Mouse (Mus musculus) hindbrain, embryonic 15.5 days (tissue): ENCODE measurements at regions not wholly inside any gene's neighbourhood (a gene's known extent, or its start where the extent isn't known, plus 50 kb on each side); places are given as distances from the start of the nearest gene placed in this dataset.
A peak's percentile ranks its signal among the peaks of the same experiment; 100 is the strongest.

Experiments used
- ATAC-seq: fragments of 200-750 bp; cut with Nextera tagmentation; 2 replicates; pipeline ENCODE4 v1.8.0; 2017; ENCODE audit warnings: low read depth, moderate number of reproducible peaks, moderate TSS enrichment; ENCODE audit not compliant: low FRiP score
- H3K27ac ChIP-seq: fragments of 300-500 bp; sonication (generic); replicated peaks from 2 replicates; pipeline ENCODE4 v1.5.1; 2015; ENCODE audit warnings: mild to moderate bottlenecking, inconsistent platforms
- H3K27me3 ChIP-seq: fragments of 300-500 bp; sonication (generic); 2 replicates; pipeline ENCODE4 v1.6.1; 2015; ENCODE audit warnings: control low read depth, inconsistent platforms
- H3K36me3 ChIP-seq: fragments of 300-500 bp; sonication (generic); 2 replicates; pipeline ENCODE4 v1.6.1; 2015; ENCODE audit warnings: control low read depth, inconsistent platforms
- H3K4me1 ChIP-seq: fragments of 300-500 bp; sonication (generic); replicated peaks from 2 replicates; pipeline ENCODE4 v1.6.1; 2015; ENCODE audit warnings: control low read depth, inconsistent platforms
- H3K4me2 ChIP-seq: fragments of 300-500 bp; sonication (generic); 2 replicates; pipeline ENCODE4 v1.6.1; 2015; ENCODE audit warnings: moderate library complexity, mild to moderate bottlenecking, inconsistent platforms
- H3K4me3 ChIP-seq: fragments of 300-500 bp; sonication (generic); 2 replicates; pipeline ENCODE4 v1.5.1; 2015; ENCODE audit warnings: mild to moderate bottlenecking, inconsistent platforms
- H3K9ac ChIP-seq: fragments of 300-500 bp; sonication (generic); 2 replicates; pipeline ENCODE4 v1.6.1; 2015; ENCODE audit warnings: inconsistent platforms
- H3K9me3 ChIP-seq: fragments of 300-500 bp; sonication (generic); 2 replicates; pipeline ENCODE4 v1.6.1; 2016; ENCODE audit warnings: control low read depth, inconsistent platforms
- whole genome bisulfite sequencing: fragments of 180-500 bp; shearing (Covaris S2); methylation state at CpG from one replicate; pipeline ENCODE4 v1.1.7; 2015; 5-methylcytosine and 5-hydroxymethylcytosine counted together

DNA sequence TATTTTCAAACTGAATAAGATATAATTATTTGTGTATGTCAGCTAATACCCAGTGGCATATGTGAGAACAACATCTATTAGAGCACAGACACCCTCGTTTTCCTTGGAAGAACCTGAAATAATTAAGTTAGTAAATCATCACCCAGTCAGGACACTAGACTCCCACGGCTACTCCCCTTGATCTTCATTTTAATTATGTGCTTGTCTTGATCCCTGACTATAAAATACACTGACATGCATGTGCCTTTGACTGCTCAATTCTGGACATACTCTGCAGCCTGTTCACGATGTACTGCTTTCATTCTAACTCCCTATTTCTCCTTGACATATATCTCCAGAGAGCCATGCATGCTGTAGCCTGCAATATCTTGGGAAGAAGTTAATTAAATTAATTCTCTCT is 232.7 kb upstream of the Atxn7l3b start:
- Histone ChIP-seq H3K36me3 (no peaks in the 10 kb centered on the region), H3K4me2 (no peak overlapping the region), H3K27me3 (no peaks in the 10 kb centered on the region), H3K27ac (no peak overlapping the region), H3K9me3 (no peaks in the 10 kb centered on the region), H3K4me3 (no peak overlapping the region), H3K4me1 (no peaks in the 10 kb centered on the region), H3K9ac (no peak overlapping the region)
- 43% methylated on average over 3 of the region's 3 CpGs for WGBS
- 0 out of 2 replicates have a peak, but pooled peaks have one; percentile 54 for ATAC-seq

DNA sequence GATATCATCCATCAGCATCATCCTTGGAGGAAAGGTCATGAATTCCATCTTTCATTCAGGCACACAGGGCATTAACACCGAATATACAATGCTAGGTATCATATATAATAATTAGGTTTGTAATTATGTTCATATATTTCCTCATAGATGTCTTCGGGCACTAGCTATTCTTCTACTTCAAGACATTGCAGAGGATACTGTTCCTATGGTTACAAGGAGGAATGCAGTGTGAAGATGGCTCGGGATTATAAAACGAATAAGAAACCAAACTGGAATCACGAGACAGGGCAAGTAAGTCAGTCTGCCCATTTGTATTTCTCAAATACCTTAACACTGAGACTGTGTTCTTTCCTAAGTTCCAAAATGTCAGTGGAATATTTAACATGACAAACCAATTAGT is 231.3 kb upstream of the Atxn7l3b start:
- ATAC-seq, result no peak
- no peak overlapping the region for H3K4me3 ChIP-seq
- H3K4me1 ChIP-seq, result no peaks in the 10 kb centered on the region
- H3K36me3 ChIP-seq, result no peaks in the 10 kb centered on the region
- 53% methylated on average over 5 of the region's 5 CpGs for WGBS
- H3K27ac ChIP-seq, result no peak overlapping the region
- H3K9ac ChIP-seq, result no peak overlapping the region
- H3K27me3 ChIP-seq, result no peaks in the 10 kb centered on the region
- no peaks in the 10 kb centered on the region for H3K9me3 ChIP-seq
- no peak overlapping the region for H3K4me2 ChIP-seq

DNA sequence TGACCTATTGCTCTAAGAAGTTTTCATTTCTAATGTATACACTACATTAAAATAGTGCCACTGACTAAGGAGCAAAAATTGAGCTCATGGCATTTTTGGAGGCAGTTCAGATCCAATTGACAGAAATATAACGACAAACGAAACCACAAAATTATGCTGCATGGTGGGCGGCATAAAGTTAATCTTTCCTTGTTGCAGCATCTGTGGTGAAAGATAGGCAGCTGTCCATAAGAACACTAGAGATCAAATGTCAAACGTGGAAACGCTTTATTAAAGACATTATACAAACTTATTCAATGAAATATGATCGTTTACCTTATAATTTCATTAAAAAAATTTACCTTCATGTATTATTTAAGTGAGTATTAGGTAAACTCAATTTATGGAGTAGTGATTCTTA is 230.2 kb upstream of the Atxn7l3b start:
- Histone ChIP-seq H3K4me2 (no peak overlapping the region), H3K9ac (no peak overlapping the region), H3K4me1 (no peaks in the 10 kb centered on the region), H3K36me3 (no peaks in the 10 kb centered on the region), H3K27me3 (no peaks in the 10 kb centered on the region), H3K27ac (no peak overlapping the region), H3K9me3 (no peaks in the 10 kb centered on the region), H3K4me3 (no peak overlapping the region)
- ATAC-seq, result no peak
- 89% methylated on average over 6 of the region's 6 CpGs for WGBS

DNA sequence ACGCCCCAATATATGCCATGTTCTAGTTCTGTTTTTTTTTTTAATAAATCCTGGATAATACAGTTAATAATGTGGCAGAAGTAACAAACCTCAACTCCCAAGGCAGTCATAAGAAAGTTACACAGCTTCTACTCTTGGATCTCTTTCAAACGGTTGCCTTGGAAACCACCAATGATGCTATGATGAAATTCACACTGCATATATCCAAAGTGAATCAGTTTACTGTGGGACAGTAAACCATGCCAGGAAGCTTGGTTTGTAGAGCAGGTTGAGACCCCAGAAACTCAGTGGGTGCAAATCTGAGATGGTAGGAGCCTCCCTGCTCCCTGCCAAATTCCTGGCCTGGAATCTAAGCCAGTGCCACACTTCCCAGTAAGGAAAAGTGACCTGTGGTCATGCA is 212.8 kb upstream of the Atxn7l3b start:
- Histone ChIP-seq H3K9me3 (no peaks in the 10 kb centered on the region; the same call in 1 of the 2 replicates), H3K36me3 (no peaks in the 10 kb centered on the region), H3K4me2 (no peak overlapping the region), H3K4me3 (no peak overlapping the region), H3K27ac (no peak overlapping the region), H3K4me1 (no peaks in the 10 kb centered on the region), H3K27me3 (no peaks in the 10 kb centered on the region), H3K9ac (no peak overlapping the region)
- no peak for ATAC-seq
- WGBS, result 77% methylated on average over 2 of the region's 2 CpGs

DNA sequence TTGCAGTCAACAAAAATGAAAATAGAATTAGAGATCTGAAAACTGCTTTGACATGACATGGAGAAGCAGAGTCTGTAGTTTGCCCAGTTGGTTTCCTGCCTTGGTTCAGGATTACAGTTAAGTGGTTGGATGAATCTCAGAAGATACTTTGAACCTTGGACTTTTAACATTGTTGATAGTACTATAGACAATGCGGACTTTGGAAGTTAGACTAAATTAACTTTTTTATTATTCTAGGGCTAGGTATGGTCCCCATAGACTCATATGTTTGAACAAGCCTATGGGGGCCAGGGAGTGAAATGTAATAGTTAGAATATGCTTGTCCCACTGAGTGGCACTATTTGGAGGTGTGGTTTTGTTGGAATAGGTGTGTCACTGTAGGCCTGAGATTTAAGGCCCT is 186.2 kb upstream of the Atxn7l3b start:
- WGBS, result 91% methylated on average over 1 of the region's 1 CpGs

DNA sequence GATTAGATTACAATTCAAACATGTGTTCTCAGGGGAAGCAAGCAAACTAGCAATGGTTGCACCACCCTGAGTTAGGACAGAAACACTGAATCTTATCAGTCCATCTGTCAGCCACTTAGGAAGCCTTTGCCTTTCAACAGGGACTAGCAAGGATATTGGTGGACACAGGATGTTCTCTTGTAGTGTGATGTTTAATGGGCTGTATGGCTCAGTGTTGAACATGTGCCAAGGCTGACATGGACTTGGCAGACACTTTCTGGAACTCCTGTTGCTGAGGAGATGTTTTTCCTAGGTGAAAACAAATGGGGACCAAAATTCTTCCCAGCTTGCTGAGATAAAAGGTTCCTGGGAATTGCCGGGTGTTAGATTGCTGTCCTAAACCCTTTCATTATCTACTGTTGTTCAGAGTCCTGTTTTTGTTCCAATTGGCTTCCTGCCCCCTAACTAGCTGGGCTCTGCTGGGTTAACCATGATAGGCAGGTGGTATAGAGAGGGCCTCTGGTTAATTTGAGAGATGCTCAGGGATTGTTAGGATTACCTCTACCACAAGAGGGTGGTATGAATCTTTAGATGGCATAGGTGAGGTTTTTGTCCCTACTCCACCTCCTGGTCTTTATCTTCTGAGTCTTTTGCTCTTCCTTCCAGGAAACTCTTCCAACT is 177.1 kb upstream of the Atxn7l3b start:
- Histone ChIP-seq H3K9ac (no peak overlapping the region), H3K4me3 (no peak overlapping the region), H3K27ac (no peak overlapping the region), H3K4me2 (no peak overlapping the region), H3K36me3 (no peaks in the 10 kb centered on the region), H3K4me1 (no peaks in the 10 kb centered on the region), H3K27me3 (no peaks in the 10 kb centered on the region), H3K9me3 (no peaks in the 10 kb centered on the region)
- 43% methylated on average over 1 of the region's 1 CpGs for WGBS
- ATAC-seq, result peak; percentile 76

More for the DNA sequence above, 186.2 kb upstream of the Atxn7l3b start:
- Histone ChIP-seq H3K27me3 (no peaks in the 10 kb centered on the region), H3K9ac (no peak overlapping the region), H3K9me3 (no peaks in the 10 kb centered on the region), H3K4me3 (no peak overlapping the region), H3K27ac (no peak overlapping the region), H3K4me1 (no peaks in the 10 kb centered on the region), H3K4me2 (no peak overlapping the region), H3K36me3 (no peaks in the 10 kb centered on the region)
- ATAC-seq, result no peak

DNA sequence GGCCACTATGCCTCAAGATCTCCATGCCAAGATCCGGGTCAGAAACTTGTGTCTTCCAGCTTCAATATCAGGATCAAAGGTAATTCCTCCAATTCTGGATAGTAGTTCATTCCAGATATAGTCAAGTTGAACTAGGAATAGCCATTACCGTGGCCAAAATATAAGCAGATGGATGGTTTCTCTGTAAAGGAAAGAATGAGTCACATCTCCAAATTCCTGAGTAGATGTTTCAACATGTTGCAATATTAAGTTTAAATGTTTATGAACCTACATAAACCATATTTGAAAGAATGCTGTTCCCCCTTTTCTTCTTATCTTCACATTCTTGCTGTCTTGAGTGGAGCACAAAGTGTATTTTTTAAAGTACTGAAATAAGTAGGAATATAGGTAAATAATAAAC is 176.5 kb upstream of the Atxn7l3b start:
- no peak overlapping the region for H3K27ac ChIP-seq
- no peak overlapping the region for H3K4me3 ChIP-seq
- H3K4me2 ChIP-seq, result no peak overlapping the region
- H3K4me1 ChIP-seq, result no peaks in the 10 kb centered on the region
- no peak overlapping the region for H3K9ac ChIP-seq
- no peaks in the 10 kb centered on the region for H3K36me3 ChIP-seq
- no peaks in the 10 kb centered on the region for H3K27me3 ChIP-seq
- 96% methylated on average over 2 of the region's 2 CpGs for WGBS
- H3K9me3 ChIP-seq, result no peaks in the 10 kb centered on the region
- ATAC-seq, result no peak
